Mouse (Mus musculus) adrenal gland (tissue): Measurements from ENCODE around the gene Rnf103.

Experiments used
- intact Hi-C: fragments of 180-260 bp; cut with DNase I; formaldehyde crosslinking; loops from one replicate; pipeline ENCODE4 v1.15.1; 2025

Rnf103 gene

GRCm38 (mm10) chr6:71487966-71488365 is 5.7 kb upstream of the Rnf103 start:
- intact Hi-C loops: no loop called here

DNA sequence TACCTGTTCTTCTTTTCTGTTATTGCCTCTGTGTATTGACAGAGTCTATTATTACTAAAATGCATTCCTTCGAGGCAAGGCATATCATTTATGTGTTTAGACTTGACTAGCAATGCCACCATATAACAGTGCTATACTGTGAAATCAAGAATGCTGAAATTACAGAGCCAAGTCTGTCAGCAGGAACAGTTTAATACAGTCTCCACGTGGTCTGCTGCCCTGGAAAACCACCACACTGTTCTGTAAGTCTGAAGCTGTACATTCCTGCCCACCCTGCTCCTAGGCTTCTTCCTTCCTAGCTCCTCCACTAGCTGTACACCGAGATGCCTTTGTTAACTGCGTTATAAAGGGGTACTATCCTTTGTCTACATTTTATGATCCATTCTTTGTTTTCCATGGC is 1.6 kb upstream of the Rnf103 start:
- intact Hi-C loops: loop anchor here (2.0 to 10.0 kb wide), 3 partner anchors 51 to 347 kb away; partner anchors contain the start of genes Rmnd5a and Thnsl2

DNA sequence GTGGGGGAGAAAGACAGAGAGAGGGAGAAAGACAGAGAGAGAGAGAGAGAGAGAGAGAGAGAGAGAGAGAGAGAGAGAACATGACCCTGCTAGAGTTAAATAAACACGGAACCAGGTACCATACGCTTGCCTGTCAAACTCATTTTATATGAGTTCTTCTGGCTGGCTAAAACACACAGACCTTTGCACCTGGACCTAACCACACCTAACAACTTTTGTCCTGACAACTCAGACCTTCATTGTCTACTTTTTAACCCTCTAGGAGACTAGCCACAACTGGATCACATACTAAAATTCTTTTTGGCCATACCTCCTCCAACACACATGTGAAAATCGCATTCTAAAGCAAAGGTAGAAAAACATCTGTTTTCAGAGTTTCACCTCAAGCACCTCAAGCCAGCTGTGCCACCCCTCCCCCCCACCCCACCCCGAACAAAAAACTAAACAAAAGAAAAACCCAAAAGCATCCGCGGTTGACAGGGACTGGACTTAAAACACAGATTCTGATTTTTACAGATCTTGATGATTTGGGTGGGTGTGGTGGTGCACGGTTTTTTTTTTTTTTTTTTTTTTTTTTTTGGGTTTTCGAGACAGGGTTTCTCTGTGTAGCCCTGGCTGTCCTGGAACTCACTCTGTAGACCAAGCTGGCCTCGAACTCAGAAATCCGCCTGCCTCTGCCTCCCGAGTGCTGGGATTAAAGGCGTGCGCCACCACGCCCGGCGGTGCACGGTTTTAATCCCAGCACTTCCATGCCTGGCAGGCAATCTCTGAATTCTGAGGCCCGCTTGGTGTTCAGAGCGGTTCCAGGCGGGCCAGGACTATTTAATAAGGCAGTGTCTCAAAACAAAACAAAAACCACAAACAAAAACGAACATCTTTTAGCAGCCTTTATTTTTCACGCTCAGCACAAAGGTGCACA is 679 bp upstream of the Rnf103 start:
- intact Hi-C loops: loop anchor here (2.0 to 10.0 kb wide), 3 partner anchors 52 to 348 kb away; partner anchors contain the start of genes Rmnd5a and Thnsl2

DNA sequence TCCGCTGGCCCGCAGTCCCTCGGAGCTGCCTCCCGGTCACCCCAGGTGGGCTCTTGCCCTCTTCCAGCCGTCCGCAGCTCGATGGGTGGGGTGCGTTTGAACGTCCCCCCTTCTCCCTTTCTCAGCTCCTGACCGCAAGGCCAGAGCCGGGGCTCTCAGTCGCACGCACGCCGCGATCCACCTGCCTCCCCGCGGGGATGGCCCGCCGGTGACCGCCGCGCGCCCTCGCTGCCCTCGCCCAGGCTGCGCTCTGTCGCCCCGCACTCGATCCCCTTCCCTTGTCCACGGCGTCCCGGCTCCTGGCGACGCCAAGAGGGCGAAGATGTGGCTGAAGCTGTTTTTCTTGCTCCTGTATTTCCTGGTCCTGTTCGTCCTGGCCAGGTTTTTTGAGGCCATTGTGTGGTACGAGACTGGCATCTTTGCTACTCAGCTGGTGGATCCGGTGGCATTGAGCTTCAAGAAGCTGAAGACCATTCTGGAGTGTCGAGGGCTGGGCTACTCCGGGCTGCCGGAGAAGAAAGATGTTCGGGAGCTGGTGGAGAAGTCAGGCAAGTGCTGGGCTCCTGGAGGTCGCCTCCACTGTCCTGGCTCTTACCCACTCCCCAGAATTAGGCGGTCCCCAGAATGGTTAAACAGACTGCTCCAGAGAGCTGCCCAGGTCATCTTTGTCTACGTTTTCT is 787 bp downstream of the Rnf103 start:
- intact Hi-C loops: loop anchor here (10.0 kb wide), 2 partner anchors 310 to 350 kb away; partner anchors contain the start of gene Thnsl2

DNA sequence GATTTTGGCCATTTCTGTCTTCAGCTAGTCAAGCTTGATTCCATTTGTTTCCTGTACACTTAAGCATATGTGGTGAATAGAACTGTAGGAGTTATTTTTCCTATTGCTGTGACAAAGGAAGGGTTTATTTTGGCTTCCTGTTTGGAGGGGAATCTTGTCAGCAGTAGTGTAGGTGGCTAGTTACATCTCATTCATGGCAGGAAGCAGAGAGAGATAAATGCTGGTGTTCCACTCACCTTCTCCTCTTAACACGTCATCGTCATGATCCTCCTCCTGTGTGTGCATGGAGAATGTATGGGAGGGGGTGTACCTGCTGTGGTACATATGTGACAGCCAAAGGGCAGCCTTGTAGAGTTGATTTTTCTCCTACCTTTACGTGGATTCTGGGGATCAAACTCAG is 6.9 kb downstream of the Rnf103 start:
- intact Hi-C loops: no loop called here

DNA sequence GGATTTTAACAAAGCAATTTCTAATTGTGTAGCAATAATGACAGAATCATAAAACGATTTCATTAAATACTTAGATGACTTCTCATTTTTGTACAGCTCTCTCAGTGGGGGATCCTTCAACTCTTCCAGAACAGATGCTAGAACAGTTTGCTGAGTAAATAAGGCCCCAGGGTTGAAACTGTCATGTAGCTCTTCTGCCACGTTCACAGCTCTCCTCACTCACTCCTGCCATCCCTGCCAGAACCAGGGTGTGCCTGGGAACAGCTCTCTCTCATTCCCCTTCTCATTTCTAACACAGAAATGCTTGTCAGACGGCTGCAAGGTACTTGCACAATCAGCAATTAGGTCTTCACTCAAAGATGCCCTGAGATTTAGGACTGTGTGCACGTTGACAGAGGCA is 9.3 kb downstream of the Rnf103 start:
- intact Hi-C loops: no loop called here

DNA sequence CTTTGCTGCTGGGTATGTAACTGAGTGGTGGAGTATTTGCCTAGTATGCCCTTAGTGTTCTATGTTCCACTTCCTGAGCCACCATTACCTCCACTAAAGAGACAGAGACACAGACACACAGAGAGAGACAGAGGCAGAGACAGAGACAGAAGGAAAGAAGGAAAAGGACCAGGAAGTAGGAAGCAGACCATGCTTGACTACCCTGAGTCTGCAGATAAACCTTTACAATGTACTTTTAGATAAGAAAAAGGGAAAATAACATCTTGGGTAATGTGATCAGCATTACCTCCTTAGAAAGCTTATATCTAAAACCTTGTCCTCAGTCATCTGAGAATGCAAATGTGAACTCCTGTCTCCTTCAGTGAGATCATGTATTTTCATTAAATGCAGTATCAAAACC is 10.0 kb downstream of the Rnf103 start:
- intact Hi-C loops: no loop called here

GRCm38 (mm10) chr6:71504091-71504490 is 10.4 kb downstream of the Rnf103 start:
- intact Hi-C loops: no loop called here

DNA sequence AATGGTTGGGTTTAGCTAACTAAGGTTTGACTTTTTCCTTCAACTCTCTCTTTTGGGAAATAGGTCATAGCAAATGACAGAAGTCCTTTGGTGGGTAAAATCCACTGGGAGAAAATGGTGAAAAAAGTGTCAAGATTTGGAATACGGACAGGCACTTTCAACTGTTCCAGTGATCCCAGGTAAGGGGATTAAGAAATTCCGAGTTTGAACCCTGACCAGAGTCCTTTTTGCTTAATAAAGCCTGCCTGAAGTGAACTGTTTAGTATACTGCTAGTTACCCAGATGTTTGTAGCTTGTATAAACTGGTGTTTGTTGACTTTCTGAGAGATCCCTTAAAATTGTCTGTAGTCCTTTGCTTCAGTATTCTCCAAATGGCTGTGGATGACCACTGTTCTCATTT is 12.0 kb downstream of the Rnf103 start:
- intact Hi-C loops: no loop called here

GRCm38 (mm10) chr6:71519476-71519875 is 25.8 kb downstream of the Rnf103 start:
- intact Hi-C loops: no loop called here

DNA sequence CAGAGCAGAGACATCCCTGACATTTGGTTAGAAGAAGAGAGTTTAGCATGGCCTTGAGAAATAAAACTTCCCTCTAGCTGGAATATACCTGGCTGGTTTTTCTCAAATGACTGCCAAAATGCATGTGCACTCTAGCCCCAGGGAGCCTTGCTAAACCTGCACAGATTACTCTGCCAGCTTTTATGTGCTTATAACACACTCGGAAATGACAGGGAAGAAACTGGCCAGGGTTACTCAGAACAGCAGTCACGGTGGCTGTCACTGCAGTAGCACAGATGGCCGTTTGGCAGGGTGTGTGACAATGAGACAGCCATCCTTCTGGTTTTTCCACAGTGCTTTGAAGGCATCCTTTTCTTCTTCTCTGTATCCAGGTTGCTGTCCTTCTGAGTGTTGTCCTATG is 31.9 kb downstream of the Rnf103 start:
- intact Hi-C loops: no loop called here

DNA sequence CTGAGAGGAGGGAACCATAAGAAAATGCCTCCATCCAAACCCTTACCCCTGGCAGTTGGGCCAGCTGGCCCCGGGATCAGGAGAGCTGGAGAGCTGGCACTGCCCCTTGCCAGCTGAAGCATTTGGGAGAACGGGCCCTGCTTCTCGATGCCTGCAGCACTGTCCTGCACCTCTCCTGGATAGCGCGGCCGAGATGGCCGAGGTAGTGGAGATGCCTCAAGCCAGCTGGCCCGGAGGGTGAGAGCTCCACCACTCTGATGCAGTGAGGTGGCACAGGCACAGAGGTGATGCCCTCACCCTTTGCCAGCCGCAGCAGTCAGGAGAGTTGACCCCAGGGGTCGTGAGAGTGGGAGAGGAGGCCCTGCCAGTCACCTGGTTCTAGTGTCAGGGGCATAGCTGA is 33.4 kb downstream of the Rnf103 start:
- intact Hi-C loops: no loop called here

- intact Hi-C loops: no loop called here
Measured at GRCm38 (mm10) chr6:71527826-71528225, 34.1 kb downstream of the Rnf103 start.

GRCm38 (mm10) chr6:71530176-71530575 is 36.5 kb downstream of the Rnf103 start:
- intact Hi-C loops: no loop called here

DNA sequence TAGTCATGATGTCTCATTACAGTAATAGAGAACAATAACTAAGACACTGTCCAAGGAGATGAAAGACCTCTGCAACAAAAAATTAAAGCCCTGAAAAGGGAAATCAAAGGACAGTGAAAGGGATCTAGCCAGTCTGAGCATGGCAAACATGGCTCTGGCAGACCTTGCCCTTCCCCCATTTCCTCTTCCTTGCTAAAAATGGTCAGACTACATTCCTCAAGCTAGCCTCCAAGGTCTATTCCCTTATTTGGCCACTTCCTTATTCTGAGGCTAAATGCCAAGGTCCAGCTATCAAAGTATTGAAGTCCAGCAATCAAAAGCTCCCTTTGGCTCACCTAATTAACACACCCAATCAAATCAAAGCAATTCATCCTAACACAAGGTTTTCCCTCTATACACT is 43.6 kb downstream of the Rnf103 start:
- intact Hi-C loops: no loop called here

DNA sequence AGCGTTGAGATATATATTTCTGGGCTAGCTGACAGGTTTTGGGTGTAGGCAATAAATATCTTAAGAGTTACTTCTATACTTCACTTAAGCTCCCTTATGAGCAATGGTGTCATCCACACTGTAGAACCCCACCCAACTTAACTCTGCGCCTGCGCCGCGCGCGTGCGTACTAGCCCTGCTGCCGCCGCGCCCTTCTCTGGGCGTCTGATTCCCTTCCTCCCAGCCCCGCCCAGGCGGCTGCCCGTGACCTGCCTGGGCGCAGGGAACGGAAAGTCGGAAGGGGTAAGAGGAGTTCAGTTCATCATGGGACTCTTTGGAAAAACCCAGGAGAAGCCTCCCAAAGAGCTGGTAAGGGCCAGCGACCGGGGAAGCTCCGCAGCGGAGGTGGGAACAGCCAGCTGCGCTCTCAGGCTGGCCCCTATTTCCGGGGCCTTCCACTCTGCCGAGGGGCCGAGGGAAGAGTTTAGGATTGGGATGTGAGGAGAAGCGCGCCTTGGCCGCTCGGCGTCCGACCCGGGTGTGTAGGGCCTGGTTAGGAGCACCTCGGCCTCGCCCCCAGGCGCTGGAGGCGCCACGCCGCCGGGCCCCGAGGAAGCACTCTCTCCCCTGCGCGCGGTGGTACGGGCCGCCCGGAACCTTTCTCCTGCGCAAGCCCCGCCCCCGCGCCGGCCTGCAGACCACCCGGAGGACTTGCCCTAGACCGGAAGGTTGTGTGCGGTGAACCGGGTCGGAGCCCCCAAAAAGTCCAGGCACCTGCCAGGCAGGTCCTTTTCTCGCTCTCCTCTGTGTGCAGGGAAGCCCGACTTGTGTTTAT is 50.2 kb downstream of the Rnf103 start, which contains the start of gene Chmp3:
Chmp3 (plus strand) TSS at position 112 of the 814 bp plus-strand sequence.
- intact Hi-C loops: no loop called here

GRCm38 (mm10) chr6:71555507-71555951 is 61.8 kb downstream of the Rnf103 start:
- intact Hi-C loops: no loop called here

- intact Hi-C loops: no loop called here
Measured at GRCm38 (mm10) chr6:71556826-71557225, 63.1 kb downstream of the Rnf103 start.
